Comparison of ENCODE assay signal across 8 mouse cellular contexts in the genomic region with DNA sequence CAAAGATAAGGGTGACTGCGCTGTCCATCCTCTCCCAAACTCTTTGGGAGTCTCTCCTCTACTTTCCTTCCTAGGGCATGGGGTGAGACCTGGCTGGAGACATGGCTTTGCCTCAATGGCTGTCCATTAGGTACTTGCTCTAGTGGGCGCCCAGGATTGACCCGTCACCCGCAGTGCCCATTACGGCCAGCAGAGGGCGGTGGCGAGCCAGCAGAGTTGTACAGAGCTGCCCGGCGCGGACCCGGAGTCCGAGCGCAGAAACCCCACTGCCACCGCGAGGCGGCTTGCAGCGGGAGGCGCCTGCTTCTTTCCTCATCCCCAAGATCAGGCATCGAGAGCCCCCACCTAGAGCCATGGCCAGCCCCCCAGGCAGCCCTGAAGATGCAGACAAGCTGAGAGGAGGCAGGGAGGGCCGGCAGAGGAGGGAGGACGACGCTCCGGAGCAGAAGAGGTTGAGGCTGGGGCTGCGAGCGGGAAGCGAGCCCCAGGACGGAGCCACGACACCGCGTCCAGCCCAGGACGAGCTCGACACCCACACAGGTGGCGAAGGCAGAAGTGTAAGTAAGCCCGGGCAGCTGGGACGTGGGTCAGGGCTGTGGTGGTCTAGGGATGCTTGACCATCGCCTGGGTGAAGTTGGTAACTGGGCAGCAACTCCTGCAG. TPM values are rescaled to one million over a fixed set of nuclear protein-coding genes. Genes with fewer than 3 reads are reported as not detected.
DNase-seq lines count a peak whose midpoint lies in the region; ATAC-seq lines count a peak whose summit lies in the region.

No protein-coding gene starts in this region.

- ATAC-seq in inflammation-experienced regulatory T-cells, adult 6 months = peak; percentile 88
- ATAC-seq in megakaryocyte progenitor cell, adult 5-6 weeks (replicated peaks; ENCODE audit: poor library complexity) = peak; percentile 96

- DNase-seq in adipocyte (ENCODE audit: low spot score) = peak; percentile 11
- DNase-seq in embryo, embryonic 10 days (ENCODE audit: low spot score) = peak; percentile 91
- DNase-seq in gastrocnemius, postnatal 14 days = peak; percentile 86
- peak; percentile 8 to 90 for DNase-seq in left cerebral cortex, adult 9 months (ENCODE audit: low spot score in 2 of 2)
- DNase-seq in right cerebral cortex, postnatal 10 days (ENCODE audit: low spot score in 2 of 2) = peak; percentile 84 to 92
- DNase-seq in urinary bladder, postnatal 14 days (ENCODE audit: low spot score) = peak; percentile 86

- intact Hi-C loops in gastrocnemius, postnatal 14 days (cut with DNase I; ENCODE audit: low total_unique reads) = loop anchor here (2.0 to 5.0 kb wide), 2 partner anchors 101 to 160 kb away; no protein-coding TSS in a partner anchor

RNA-seq across cellular contexts. Expression of a gene that starts 50.9 kb away (rescaled TPM):
- 1 to 10 TPM; 8.1 to 9.6 TPM for total RNA-seq in gastrocnemius, postnatal 14 days (2021)
- 10 to 100 TPM; 32.3 to 53.6 (median 47.8) TPM for polyA plus RNA-seq in inflammation-experienced regulatory T-cells, adult 6 months (2017; shearing (Covaris generic))
- 21.7 and 26.4 TPM in 2 replicates for total RNA-seq in megakaryocyte progenitor cell, adult 5-6 weeks (2015)
- total RNA-seq in megakaryocyte progenitor cell, adult 5-6 weeks (2017) = 22.7 and 24.8 TPM in 2 replicates

Comparison
In these comparisons a context has a peak if more than half of its experiments do, and no peak if none do; other contexts are left out.
1. Peak in every context shown above with its lines: DNase-seq and ATAC-seq.
2. DNase-seq: peak in every context shown above with its lines; median percentile 91 in embryo, embryonic 10 days; 88 in right cerebral cortex, postnatal 10 days; 86 in gastrocnemius, postnatal 14 days; 86 in urinary bladder, postnatal 14 days; 49 in left cerebral cortex, adult 9 months; 11 in adipocyte.